Mouse (Mus musculus): Measurements from ENCODE around the gene Duox1. TPM values are rescaled to one million over a fixed set of nuclear protein-coding genes. Genes with fewer than 3 reads are reported as not detected.

The Duox1 gene
- not detected in 2 replicates for polyA plus RNA-seq (2012; rRNA removed)

DNA sequence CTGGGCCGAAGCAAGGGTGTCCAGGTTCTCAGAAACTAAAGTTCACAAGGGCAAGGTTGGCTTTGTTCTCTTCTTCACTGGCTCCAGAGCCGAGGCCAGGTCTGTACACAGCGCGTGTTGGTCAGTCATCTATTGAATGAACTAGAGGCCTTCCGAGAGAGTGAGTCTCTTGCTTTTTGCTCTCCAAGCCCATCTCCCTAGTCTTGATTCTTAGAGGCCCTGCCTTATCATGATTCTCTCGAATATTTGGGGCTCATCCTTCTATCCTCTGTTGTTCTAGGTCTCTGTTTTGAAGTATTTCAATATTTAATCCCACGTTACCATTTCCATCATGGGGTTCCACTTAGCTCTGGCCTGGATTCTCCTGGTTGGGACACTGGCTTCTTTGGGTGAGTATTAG is at the start of gene Duox1:
TSS of gene Duox1 (plus strand) at position 301 of the 400 bp plus-strand sequence.
- TF ChIP-seq POLR2A (IDR thresholded peaks at IDR 0.05; ENCODE audit: low read depth, low read length) (no peak), CTCF (IDR thresholded peaks at IDR 0.05; ENCODE audit: extremely low read depth, insufficient read depth, insufficient read length, insufficient replicate concordance) (no peak)
- Histone ChIP-seq H3K4me1 (ENCODE audit: control insufficient read depth, insufficient read depth, insufficient read length) (peaks cover 3% of the 10 kb centered on the region; the same call in 1 of the 2 replicates), H3K4me3 (ENCODE audit: extremely low read depth, insufficient read depth, insufficient read length) (no peak within 1 kb of the TSS), H3K36me3 (ENCODE audit: control insufficient read depth, insufficient read depth, low read length) (no peaks in the 10 kb centered on the region), H3K27ac (ENCODE audit: insufficient read depth, low read length) (no peak within 1 kb of the TSS), H3K27me3 (ENCODE audit: control insufficient read depth, insufficient read depth, low read length) (peaks cover 6% of the 10 kb centered on the region)
- 87% methylated on average over 7 of the region's 7 CpGs for WGBS
- no peak for DNase-seq (ENCODE audit: low read depth in 1 of 2, low spot score in 2 of 2)

DNA sequence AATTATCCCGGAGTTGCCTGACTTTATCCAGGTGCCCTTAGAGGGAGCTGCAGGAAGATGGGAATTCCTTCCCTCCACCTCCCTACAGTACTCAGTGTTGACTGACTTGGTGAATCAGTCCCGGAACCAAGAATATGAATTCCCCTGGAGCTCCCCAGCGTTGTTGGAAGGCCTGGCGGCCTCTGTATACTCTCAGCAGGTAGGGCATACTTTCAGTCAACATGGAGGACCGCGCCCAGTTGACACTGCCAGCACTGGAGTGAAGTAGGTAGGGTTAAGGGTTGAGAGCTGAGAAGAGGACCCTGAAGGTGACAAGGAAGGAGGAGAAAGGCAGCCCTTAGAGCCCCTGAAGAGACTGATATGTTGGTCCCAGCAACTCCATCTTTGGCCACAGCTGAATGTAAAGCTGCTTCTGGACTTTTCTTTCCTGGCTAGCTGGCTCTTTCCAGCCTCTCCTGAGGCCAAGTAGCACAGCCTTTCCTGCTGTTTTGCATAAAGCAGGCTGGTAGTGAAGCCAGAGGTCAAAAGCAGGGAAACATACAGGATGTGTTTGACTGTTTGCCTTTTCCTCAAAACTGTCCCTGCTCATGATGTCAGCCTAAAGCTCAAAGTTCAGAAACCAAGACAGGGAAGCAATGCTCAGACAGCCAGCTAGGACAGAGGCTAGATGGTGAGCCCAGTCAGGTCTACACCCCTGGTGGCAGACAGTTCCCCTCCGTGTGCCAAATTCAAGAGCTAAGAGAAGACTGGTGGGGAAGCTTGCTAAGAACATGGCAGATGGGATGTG is 48.9 kb upstream of the Duox1 start:
- Histone ChIP-seq H3K4me1 (ENCODE audit: control insufficient read depth, insufficient read depth, insufficient read length) (no peaks in the 10 kb centered on the region), H3K36me3 (ENCODE audit: control insufficient read depth, insufficient read depth, low read length) (no peaks in the 10 kb centered on the region), H3K27me3 (ENCODE audit: control insufficient read depth, insufficient read depth, low read length) (no peaks in the 10 kb centered on the region), H3K4me3 (ENCODE audit: extremely low read depth, insufficient read depth, insufficient read length) (no peak overlapping the region), H3K27ac (ENCODE audit: insufficient read depth, low read length) (no peak overlapping the region)
- no peak for DNase-seq (ENCODE audit: low read depth in 1 of 2, low spot score in 2 of 2)
- no peak for TF ChIP-seq CTCF (IDR thresholded peaks at IDR 0.05; ENCODE audit: extremely low read depth, insufficient read depth, insufficient read length, insufficient replicate concordance)
- no peak for TF ChIP-seq POLR2A (IDR thresholded peaks at IDR 0.05; ENCODE audit: low read depth, low read length)
- WGBS = 95% methylated on average over 7 of the region's 7 CpGs

- H3K4me1 ChIP-seq (ENCODE audit: control insufficient read depth, insufficient read depth, insufficient read length) = no peaks in the 10 kb centered on the region
- H3K4me3 ChIP-seq (ENCODE audit: extremely low read depth, insufficient read depth, insufficient read length) = no peak overlapping the region
- no peak for TF ChIP-seq POLR2A (IDR thresholded peaks at IDR 0.05; ENCODE audit: low read depth, low read length)
- no peak for TF ChIP-seq CTCF (IDR thresholded peaks at IDR 0.05; ENCODE audit: extremely low read depth, insufficient read depth, insufficient read length, insufficient replicate concordance)
- no peaks in the 10 kb centered on the region for H3K36me3 ChIP-seq (ENCODE audit: control insufficient read depth, insufficient read depth, low read length)
- H3K27me3 ChIP-seq (ENCODE audit: control insufficient read depth, insufficient read depth, low read length) = no peaks in the 10 kb centered on the region
- no peak overlapping the region for H3K27ac ChIP-seq (ENCODE audit: insufficient read depth, low read length)
- no peak for DNase-seq (ENCODE audit: low read depth in 1 of 2, low spot score in 2 of 2)
- WGBS = 95% methylated on average over 3 of the region's 3 CpGs
Measured at GRCm38 (mm10) chr2:122278769-122279168, 36.7 kb upstream of the Duox1 start.

DNA sequence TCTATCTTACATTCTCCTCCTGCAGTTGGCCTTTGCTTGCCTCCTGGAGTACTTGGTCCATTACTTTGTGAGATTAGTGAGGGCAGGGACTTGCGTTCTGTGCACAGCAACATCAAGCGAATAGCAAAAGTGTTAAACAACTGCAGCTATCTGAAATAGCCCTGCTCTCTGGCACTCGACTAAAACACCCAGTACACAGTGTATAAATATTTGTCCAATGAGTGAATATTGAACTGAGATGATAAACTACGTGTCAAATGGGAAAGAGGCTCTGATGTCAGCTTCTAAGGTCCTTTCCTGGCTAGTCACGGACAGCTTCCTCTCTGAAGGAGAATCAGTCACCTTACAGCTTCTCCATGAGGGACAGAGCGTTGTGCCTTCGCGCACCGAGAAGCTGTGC is 31.4 kb upstream of the Duox1 start:
- 91% methylated on average over 9 of the region's 9 CpGs for WGBS
- Histone ChIP-seq H3K36me3 (ENCODE audit: control insufficient read depth, insufficient read depth, low read length) (no peaks in the 10 kb centered on the region), H3K27me3 (ENCODE audit: control insufficient read depth, insufficient read depth, low read length) (no peaks in the 10 kb centered on the region), H3K4me1 (ENCODE audit: control insufficient read depth, insufficient read depth, insufficient read length) (no peaks in the 10 kb centered on the region), H3K4me3 (ENCODE audit: extremely low read depth, insufficient read depth, insufficient read length) (no peak overlapping the region), H3K27ac (ENCODE audit: insufficient read depth, low read length) (no peak overlapping the region)
- DNase-seq (ENCODE audit: low read depth in 1 of 2, low spot score in 2 of 2) = no peak
- TF ChIP-seq POLR2A (IDR thresholded peaks at IDR 0.05; ENCODE audit: low read depth, low read length) (no peak), CTCF (IDR thresholded peaks at IDR 0.05; ENCODE audit: extremely low read depth, insufficient read depth, insufficient read length, insufficient replicate concordance) (no peak)

DNA sequence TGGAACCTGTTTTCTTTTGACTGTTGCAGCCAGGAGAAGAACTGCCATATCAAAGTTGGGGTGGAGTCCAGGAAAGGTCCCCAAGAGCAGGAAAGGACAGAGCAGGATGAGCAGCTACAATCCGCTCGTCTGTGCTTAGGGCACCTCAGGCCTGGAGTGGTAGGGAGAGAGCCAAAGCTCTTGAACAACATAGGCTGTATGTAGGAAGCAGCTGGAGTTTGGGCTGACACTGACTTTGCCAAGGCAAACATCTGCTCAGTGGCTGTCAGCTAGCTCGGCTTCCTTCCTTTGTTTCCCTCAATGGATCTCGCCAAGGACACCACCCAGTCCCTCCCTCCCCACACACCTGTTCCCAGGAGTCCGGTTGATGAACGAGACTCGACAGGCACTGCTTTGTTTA is 29.3 kb upstream of the Duox1 start:
- Histone ChIP-seq H3K4me1 (ENCODE audit: control insufficient read depth, insufficient read depth, insufficient read length) (no peaks in the 10 kb centered on the region), H3K4me3 (ENCODE audit: extremely low read depth, insufficient read depth, insufficient read length) (no peak overlapping the region), H3K36me3 (ENCODE audit: control insufficient read depth, insufficient read depth, low read length) (no peaks in the 10 kb centered on the region), H3K27me3 (ENCODE audit: control insufficient read depth, insufficient read depth, low read length) (no peaks in the 10 kb centered on the region), H3K27ac (ENCODE audit: insufficient read depth, low read length) (no peak overlapping the region)
- 48% methylated on average over 7 of the region's 7 CpGs for whole genome bisulfite sequencing
- TF ChIP-seq CTCF (IDR thresholded peaks at IDR 0.05; ENCODE audit: extremely low read depth, insufficient read depth, insufficient read length, insufficient replicate concordance) = no peak
- TF ChIP-seq POLR2A (IDR thresholded peaks at IDR 0.05; ENCODE audit: low read depth, low read length) = no peak
- no peak for DNase-seq (ENCODE audit: low read depth in 1 of 2, low spot score in 2 of 2)

- H3K36me3 ChIP-seq (ENCODE audit: control insufficient read depth, insufficient read depth, low read length) = no peaks in the 10 kb centered on the region
- DNase-seq (ENCODE audit: low read depth in 1 of 2, low spot score in 2 of 2) = no peak
- no peak overlapping the region for H3K4me3 ChIP-seq (ENCODE audit: extremely low read depth, insufficient read depth, insufficient read length)
- WGBS = 12% methylated on average over 7 of the region's 7 CpGs
- peaks cover 23% of the 10 kb centered on the region for H3K27me3 ChIP-seq (ENCODE audit: control insufficient read depth, insufficient read depth, low read length)
- TF ChIP-seq POLR2A (IDR thresholded peaks at IDR 0.05; ENCODE audit: low read depth, low read length) = no peak
- no peak for TF ChIP-seq CTCF (IDR thresholded peaks at IDR 0.05; ENCODE audit: extremely low read depth, insufficient read depth, insufficient read length, insufficient replicate concordance)
- H3K27ac ChIP-seq (ENCODE audit: insufficient read depth, low read length) = no peak overlapping the region
- peaks cover 7% of the 10 kb centered on the region; the same call in 1 of the 2 replicates for H3K4me1 ChIP-seq (ENCODE audit: control insufficient read depth, insufficient read depth, insufficient read length)
Measured at GRCm38 (mm10) chr2:122294916-122295315, 20.6 kb upstream of the Duox1 start.
